Mouse (Mus musculus): ENCODE data around the gene Src.

Gene Src

GRCm38 (mm10) chr2:157447297-157448158, 29.3 kb downstream of the Src start:
- DNase-seq, result peak; percentile 62

GRCm38 (mm10) chr2:157448356-157448755, 30.1 kb downstream of the Src start:
- DNase-seq, result no peak

DNA sequence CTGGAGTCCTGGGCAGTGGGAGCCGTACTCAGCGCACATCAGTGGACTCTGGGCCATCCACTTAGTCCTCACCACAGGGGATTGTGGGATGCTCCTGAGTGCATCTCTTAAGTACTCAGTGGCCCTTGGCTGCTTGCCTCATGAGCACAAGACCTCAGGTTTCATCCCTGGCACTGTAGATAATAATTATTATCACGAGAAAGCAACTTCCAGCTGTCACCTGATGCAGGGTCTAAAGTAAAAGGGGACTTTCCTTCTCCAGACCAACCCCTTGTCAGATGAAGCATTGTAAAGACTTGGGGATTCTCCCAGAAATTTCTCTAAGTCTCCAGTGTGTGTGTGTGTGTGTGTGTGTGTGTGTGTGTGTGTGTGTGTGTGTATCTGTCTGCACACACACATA, 32.7 kb downstream of the Src start:
- DNase-seq, result no peak

GRCm38 (mm10) chr2:157451372-157452040, 33.3 kb downstream of the Src start:
- DNase-seq, result no peak

- DNase-seq, result peak; percentile 93
These were observed 39.0 kb downstream of the Src start for GRCm38 (mm10) chr2:157457100-157457806.

- peak; percentile 92 for DNase-seq
These were observed 40.2 kb downstream of the Src start for GRCm38 (mm10) chr2:157458472-157458871.

DNA sequence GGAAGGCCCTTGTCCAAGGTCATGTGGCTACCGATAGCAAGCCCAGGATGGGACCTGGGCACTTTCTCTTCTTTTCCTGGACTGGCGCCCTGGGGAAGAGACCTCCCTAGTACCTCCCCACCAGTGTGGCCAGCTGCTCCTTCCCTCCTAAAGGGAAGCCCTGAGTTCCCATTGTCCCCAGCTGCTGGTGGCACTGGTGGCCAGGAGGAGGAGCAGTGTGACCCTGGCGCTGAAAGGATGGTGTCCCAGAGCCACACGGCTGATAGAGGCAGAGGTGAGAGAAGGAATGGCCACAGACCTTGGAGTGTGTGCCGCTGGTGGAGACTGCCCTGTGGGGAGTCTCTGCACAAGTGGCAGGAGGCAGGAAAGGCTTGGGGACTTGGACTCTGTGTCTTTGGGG, 41.5 kb downstream of the Src start:
- no peak for DNase-seq

DNA sequence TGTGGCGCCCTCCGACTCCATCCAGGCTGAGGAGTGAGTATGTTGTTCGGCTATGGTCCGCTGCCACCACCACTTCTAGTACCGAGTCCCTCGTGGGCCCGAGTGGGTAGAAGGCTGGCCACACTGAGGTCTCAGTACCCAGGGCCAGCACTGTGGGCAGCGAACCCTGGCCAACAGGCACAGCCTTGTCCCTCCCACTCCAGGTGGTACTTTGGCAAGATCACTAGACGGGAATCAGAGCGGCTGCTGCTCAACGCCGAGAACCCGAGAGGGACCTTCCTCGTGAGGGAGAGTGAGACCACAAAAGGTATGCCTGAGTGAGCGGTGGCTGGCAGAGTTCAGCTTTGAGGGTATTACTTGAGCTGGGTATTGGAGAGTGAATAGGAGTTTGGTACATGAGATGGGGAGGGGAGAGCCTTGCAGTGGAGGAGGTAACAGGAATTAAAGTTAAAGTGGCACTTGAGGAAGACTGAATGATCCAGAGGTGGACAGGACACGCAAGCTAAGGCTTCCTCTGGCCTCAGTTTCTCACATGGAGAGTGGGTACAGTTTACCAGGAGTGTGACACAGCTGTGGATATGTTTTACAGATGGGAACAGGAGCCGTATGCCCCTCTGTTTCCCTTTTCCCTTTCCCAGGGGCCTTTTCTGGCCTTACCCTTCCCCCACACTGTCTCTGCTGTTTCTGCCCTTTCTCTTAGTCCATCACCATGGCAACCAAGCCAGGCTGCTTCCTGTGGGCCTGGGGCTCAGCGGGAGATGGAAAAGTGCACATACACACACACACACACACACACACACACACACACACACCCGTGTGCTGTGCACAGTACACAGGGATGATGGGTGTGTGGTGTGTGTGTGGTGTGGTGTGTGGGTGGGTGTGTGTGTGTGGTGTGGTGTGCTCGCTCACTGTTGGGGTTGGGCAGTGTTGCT, 44.8 kb downstream of the Src start:
- no peak for DNase-seq

- no peak for DNase-seq
These were observed 45.9 kb downstream of the Src start for GRCm38 (mm10) chr2:157463887-157464745.

GRCm38 (mm10) chr2:157464746-157465126, 46.5 kb downstream of the Src start:
- no peak for DNase-seq

GRCm38 (mm10) chr2:157466836-157467235, 48.6 kb downstream of the Src start:
- DNase-seq, result no peak

DNA sequence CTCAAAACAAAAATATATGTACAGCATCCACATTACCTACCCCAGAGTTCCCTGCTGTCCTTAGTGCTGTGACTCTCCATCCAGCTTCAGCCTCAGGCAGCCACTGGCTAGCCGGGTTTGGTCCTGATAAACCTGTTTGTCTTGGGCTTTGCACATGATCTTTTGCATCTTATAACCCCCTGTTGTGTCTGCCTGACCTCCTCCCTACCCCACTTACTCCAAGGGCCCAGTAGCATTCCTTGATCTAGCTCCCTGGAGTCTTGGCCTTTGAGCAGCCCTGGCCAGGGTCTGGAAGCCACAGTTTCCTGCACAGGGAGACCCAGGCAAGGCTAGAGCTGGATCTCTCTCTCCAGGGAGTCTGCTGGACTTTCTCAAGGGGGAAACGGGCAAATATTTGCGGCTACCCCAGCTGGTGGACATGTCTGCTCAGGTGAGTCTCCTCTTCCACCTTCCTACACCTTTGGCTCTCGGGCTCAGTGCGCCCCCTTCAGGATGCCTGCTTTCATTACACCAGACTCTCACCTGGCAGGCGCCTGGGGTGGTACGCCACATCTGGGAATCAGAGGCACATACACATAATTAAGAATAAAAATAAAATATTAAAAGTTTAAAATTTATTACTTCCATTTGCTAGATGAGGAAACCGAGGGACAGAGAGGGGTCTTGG, 50.0 kb downstream of the Src start:
- peak; percentile 70 for DNase-seq

DNA sequence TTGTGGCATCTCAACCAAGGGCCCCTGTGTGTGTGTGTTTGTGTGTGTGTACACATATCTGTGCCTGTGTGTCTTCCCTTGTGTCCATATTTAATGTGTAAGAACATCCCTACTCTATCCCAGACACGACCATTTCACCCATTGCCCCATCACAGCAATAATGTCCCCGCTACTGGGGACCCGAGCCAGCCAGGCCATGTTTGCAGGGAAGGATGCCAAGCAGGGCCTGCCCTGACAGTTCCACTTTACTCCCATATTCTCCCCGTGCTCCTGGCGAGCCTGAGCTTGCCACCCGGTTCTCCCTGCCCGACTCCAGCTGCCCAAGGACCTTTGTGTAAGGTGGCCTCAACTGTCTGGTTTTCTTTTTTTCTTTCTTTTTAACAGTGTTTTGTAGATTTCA, 53.0 kb downstream of the Src start:
- DNase-seq, result no peak

GRCm38 (mm10) chr2:157471737-157472136, 53.5 kb downstream of the Src start:
- no peak for DNase-seq

GRCm38 (mm10) chr2:157472469-157472868, 54.2 kb downstream of the Src start:
- no peak for DNase-seq

- no peak for DNase-seq
These were observed 56.1 kb downstream of the Src start for GRCm38 (mm10) chr2:157474269-157474729.

GRCm38 (mm10) chr2:157475437-157476379, 57.5 kb downstream of the Src start:
- DNase-seq, result no peak

DNA sequence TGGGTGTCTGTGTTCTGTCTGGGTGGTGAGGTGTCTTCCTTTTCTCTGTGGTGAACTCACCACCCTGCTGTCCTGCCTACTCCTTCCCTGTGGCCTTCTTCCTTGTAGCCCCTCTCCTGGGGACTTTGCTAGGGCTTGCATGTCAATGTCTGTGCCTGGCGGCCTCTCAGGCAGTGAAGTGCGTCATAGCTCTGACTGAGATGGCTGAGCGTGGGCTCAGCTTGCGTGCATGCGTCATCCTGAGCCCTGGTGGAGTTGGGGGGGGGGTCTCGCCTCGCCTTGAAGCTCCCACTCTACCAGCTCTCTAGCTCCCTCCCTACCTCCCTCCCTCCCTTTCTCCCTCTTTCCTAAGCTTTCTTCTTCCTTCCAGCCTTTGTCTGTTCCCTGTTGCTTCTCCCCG, 60.4 kb downstream of the Src start:
- DNase-seq, result no peak

- DNase-seq, result peak; percentile 25
These were observed 61.8 kb downstream of the Src start for GRCm38 (mm10) chr2:157479858-157480568.

Data from thymus, postnatal 4 days (tissue).